Mouse (Mus musculus) T-helper 17 cell (primary cell): ENCODE measurements around the gene Mettl26.

Experiments used
- in situ Hi-C, 2 experiments: fragments of 300-600 bp; cut with MboI, MseI; formaldehyde crosslinking; loops; 1 replicate in 1 of 2; 2 replicates in 1 of 2; pipeline ENCODE4 v1.15.1; 2025; ENCODE audit warnings: high pct_unique_total_duplicates in 2 of 2

The Mettl26 gene

DNA sequence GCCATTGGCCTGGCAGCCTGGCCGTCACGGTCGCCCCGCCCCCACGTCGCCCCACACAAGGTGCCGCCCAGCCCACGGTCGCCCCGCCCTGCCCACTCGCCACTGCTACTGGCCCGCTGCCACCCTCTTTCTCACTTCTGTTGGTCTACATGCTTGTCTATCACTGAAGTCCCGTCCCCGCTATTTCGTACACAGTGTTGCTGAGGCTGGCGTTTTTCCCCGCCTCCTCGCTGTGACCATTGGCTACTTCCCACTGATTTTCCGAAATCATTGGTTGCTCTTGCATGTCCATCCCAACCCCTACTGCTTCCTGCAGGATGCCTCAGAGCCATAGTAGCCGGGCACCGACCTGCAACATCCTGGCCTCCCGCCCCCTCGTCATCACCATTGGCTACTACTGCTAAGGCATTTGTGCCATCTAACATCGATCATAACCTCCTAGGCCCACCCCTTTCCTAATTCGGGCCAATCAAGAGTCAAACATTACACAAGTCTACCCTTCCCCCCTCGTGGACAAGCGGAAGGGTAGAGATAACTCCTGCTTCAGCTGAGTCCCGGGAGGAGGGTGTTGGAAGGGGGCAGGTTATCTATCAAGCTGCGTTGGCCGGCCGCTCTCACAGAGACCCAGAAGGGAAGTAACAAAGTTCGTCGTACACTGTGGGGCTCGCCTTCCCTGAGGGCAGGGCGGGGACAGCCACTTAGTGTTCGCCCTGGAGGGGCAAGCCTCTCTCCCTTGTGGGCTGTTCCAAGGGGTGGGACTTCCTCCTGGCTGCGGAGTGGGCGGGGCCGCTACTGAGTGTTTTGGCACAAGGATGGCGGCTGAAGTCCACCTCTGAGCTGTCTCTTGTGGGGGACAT, 45.1 kb downstream of the Mettl26 start:
- in situ Hi-C loops, result loop anchor here in 1 of 2 experiments (25.0 kb wide), 1 partner anchor 1458 kb away; the partner anchor contains the start of genes Bricd5, E4f1 and Pgp

DNA sequence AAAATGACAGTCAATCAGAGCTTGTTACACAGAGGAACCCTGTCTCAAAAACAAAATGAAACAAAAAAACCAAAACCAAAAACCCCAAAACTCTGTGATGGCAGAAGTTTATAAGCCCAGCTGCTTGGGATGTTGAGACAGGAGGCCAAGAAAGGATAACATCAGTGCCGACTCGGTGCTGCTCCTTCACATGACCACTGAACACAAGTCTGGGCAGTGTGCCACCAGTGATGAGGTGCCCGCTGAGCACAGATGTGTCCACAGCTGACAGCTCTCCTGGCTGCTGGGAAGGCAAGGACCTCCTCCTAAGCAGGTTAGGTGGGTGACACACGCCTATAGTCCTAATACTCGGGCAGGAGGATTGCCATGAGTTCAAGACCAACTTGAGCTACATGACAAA, 47.2 kb downstream of the Mettl26 start:
- in situ Hi-C loops, result loop anchor here in 1 of 2 experiments (25.0 kb wide), 1 partner anchor 1460 kb away; the partner anchor contains the start of genes Bricd5, E4f1 and Pgp

DNA sequence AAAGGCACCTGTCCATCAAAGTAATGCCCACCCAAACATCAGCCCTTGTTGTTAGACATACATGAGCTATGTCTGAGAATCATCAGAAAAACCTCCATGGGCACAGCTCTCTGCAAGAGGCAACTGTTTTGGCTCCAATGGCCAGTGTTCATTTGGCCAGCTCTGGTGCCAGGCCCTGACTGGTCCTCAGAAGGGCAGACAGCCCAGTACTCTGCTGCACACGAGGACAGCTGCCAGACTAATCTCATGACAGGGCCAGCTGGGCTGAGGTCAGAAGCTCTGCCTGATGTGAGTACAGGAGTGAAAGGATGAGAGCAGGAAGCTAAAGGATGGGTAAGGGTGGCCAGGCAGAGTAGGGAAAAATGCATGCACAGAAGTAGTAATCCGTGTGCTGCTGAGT, 50.5 kb downstream of the Mettl26 start:
- in situ Hi-C loops, result no loop called here
